Mouse (Mus musculus): ENCODE measurements around the gene Eif2ak1. TPM values are rescaled to one million over a fixed set of nuclear protein-coding genes. Genes with fewer than 3 reads are reported as not detected.

Eif2ak1 gene
- polyA plus RNA-seq, 1 experiment, result 20.1 TPM

Other genes with a start within 250 kb of the Eif2ak1 start
- 11.9 and 13.7 TPM in 2 replicates for gene Cyth3, start 195.3 kb upstream of the Eif2ak1 start, polyA plus RNA-seq (2012; ENCODE audit: insufficient read depth, insufficient read length, missing spikeins)
- 2.9 and 6.6 TPM in 2 replicates for gene Usp42, start 85.5 kb upstream of the Eif2ak1 start, polyA plus RNA-seq (2012; ENCODE audit: insufficient read depth, insufficient read length, missing spikeins)
- not detected in 2 replicates for gene Ankrd61, start 79.9 kb downstream of the Eif2ak1 start, polyA plus RNA-seq (2012; ENCODE audit: insufficient read depth, insufficient read length, missing spikeins)
- 17.7 and 21.1 TPM in 2 replicates for gene Aimp2, start 92.1 kb downstream of the Eif2ak1 start, polyA plus RNA-seq (2012; ENCODE audit: insufficient read depth, insufficient read length, missing spikeins)
- gene Pms2, start 92.2 kb downstream of the Eif2ak1 start, polyA plus RNA-seq (2012; ENCODE audit: insufficient read depth, insufficient read length, missing spikeins), result 2.9 and 3.0 TPM in 2 replicates
- gene Gm42421, start 110.4 kb downstream of the Eif2ak1 start, polyA plus RNA-seq (2012; ENCODE audit: insufficient read depth, insufficient read length, missing spikeins), result not detected in 2 replicates
- not detected in 2 replicates for gene Rsph10b, start 115.2 kb downstream of the Eif2ak1 start, polyA plus RNA-seq (2012; ENCODE audit: insufficient read depth, insufficient read length, missing spikeins)
- gene Ccz1, start 197.1 kb downstream of the Eif2ak1 start, polyA plus RNA-seq (2012; ENCODE audit: insufficient read depth, insufficient read length, missing spikeins), result 44.3 and 48.2 TPM in 2 replicates
- gene Ocm, start 208.9 kb downstream of the Eif2ak1 start, polyA plus RNA-seq (2012; ENCODE audit: insufficient read depth, insufficient read length, missing spikeins), result not detected in 2 replicates

Data from brown adipose tissue, adult 24 weeks (tissue).